Mouse (Mus musculus) stomach, adult 2 months (tissue): Measurements from ENCODE around the gene Cyp20a1. TPM values are rescaled to one million over a fixed set of nuclear protein-coding genes. Genes with fewer than 3 reads are reported as not detected.

Source experiments
- polyA plus RNA-seq: library from polyadenylated mRNA; depleted of rRNA; stranded (reverse); fragments of >200 nt; gene quantifications from 2 replicates; pipeline ENCODE4 v1.2.3, GENCODE M21; 2012; rRNA removed

The Cyp20a1 gene
- 0.92 and 1.4 TPM in 2 replicates for polyA plus RNA-seq

DNA sequence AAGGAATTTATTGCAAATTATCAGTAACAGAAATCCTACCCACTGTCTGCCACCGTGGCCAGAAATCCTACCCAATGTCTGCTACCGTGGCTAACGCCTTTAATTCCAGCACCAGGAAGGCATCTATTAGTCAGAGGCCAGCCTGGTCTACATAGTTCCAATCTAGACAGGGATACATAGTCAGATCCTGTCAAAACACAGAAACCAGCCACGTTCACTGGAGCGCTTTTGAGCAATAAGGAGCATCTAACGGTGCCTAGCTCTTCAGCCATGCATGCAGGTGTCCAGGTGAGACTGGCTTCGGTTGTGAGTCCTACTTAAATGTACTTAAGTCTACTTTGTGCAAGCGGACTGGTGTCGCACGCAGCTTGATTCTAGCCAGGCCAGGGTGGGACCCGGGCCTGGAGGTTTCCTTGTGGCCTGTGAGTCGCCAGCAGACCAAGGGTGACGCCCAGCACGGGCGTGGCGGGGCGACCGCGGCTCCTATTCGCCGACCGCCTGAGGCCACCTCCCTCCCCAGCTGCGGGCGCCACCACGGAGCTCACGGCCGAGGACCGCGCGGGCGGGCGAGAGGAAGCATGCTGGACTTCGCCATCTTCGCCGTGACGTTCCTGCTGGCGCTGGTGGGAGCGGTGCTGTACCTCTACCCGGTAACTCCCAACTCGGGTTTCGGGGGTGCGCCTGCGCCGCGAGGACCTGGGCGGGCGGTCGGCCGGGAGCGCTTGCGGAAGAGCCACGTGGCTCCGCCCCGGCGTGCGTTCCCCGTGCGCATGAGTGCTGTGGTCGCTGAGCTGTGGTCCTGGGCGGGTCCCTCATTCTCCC is at the start of gene Cyp20a1:
Cyp20a1 (plus strand) TSS at position 516 of the 822 bp plus-strand sequence.

DNA sequence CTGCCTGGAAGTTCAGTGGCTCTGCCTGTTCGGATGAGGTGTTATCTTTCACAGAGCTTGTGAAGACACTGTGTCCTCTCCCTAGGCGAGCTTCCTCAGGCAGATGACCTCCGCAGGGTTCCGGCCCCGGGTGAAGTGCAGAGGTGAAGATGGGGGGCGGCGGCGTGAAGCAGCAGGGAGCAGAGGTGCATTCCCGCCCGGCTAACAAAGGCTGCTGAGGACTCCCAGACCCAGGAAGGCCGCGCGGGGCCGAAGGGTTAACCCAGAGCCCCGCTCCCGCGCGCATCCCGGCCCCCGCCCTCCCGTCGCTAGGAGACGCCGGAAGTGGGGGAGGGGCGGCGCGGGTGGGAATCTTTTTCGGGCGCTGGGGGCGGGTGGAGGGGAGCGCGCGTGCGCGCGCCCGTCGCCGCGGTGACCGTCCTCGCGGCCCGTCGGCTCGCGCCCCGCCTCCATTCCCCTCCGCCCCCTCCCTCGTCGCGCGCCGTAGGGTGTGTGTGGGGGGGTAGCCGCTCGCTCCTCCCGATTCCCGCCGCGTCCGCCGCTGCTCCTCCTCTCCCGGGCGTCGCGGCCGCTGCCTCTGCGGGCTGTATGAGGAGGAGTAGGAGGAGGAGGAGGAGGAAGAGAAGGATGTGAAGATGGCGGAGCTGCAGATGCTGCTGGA is 66.2 kb downstream of the Cyp20a1 start, which contains the start of gene Abi2:
Abi2 (plus strand) TSS at position 452 of the 661 bp plus-strand sequence.

Other genes with a start within 250 kb of the Cyp20a1 start
- gene Carf, start 245.1 kb upstream of the Cyp20a1 start, polyA plus RNA-seq, result 0.10 and 0.47 TPM in 2 replicates
- 0.62 and 0.82 TPM in 2 replicates for gene Wdr12, start 244.7 kb upstream of the Cyp20a1 start, polyA plus RNA-seq
- 0.23 and 0.39 TPM in 2 replicates for gene Nbeal1, start 162.7 kb upstream of the Cyp20a1 start, polyA plus RNA-seq
- gene Abi2, start 66.3 kb downstream of the Cyp20a1 start, polyA plus RNA-seq, result 1.6 and 1.7 TPM in 2 replicates
- 2.7 and 3.8 TPM in 2 replicates for gene Raph1, start 223.8 kb downstream of the Cyp20a1 start, polyA plus RNA-seq